Mouse (Mus musculus) R1 (cell line): ENCODE measurements around the gene Itgad.

ENCODE experiments used
- DNase-seq: peaks from one replicate; pipeline ENCODE4 v3.0.0-alpha.2; 2018; ENCODE audit warnings: low read depth, low spot score

Gene Itgad

DNA sequence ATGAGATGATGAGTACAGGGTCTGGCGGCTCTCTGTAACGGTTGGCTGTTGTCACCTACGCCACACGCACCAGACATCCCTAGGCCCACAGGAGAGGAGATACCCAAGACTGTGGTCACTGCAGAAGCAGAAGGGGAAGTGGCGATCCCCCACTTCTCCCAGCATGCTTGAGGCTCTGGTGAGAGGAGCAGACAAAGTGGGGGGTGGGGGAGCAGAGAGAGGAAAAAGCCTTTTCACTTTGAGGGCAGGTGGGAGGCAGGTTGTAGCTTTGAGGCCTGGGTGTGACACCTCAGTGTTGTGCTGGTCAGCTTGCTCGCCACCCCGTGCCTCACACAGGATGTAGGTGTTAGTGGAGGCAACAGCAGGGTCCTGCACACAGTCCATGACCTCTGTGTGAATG is 25.9 kb downstream of the Itgad start:
- no peak for DNase-seq

DNA sequence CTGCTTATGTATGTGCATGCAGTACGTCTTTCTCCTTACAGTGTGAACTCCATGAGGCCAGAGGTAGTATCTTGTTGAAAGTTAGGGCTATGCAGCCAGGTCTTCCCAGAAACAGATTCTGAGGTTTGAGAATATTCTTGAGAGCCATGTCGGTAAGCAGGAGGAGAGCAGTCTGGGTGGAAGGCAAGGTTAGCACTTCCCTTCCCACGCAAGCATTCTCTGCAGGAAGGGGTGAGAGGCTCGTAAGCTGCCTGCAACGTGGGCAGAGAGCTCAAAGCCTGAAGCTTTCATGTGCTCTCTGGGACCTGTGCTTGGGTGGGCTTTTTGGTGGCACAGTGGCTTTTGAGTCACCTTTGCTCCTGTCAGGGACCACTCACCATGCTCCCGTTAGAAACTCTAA is 26.4 kb downstream of the Itgad start:
- DNase-seq = no peak

DNA sequence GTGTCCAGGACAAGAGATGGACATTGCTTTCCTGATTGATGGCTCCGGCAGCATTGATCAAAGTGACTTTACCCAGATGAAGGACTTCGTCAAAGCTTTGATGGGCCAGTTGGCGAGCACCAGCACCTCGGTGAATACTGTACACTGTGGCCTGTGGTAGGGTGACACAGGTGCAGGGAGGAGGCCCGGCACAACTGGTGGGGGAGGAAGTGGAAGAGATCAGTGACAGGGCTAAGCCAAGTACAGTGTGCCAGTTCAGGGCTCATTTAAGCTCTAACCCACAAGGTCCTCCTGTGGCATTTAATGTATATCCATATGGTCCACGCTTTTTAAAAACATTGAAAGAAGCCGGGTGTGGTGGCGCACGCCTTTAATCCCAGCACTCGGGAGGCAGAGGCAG is 27.5 kb downstream of the Itgad start:
- DNase-seq = no peak

DNA sequence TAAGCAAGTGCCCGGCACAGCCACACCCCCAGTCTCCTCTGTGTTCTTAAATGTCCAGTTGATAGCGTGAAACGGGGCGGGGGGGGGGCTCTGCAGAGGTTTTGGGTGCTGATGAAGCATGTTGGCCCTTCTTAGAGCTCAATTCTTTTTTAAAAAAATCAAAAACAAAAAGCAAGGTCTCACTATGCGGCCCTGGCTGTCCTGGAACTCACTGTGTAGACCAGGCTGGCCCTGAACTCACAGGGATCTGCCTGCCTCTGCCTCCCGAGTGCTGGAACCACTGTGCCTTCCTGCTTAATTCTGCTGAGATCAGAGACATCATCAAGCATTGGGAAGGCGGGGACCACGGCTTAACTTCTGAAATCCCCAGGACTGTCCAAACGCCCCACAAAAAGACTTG is 47.4 kb downstream of the Itgad start:
- DNase-seq = no peak

DNA sequence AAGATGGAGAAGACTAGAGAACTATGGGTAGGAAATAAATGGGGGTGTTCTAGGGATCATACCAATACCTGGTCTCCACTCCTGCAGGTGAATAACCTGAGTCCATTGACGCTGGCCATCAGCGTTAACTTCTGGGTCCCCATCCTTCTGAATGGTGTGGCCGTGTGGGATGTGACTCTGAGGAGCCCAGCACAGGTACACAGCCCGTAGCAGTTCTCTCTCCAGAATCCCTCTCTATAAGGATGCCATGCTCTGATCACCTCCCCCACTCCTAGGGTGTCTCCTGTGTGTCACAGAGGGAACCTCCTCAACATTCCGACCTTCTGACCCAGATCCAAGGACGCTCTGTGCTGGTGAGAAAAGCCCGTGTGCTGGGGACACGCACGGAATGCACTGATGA is 48.9 kb downstream of the Itgad start:
- DNase-seq = no peak

DNA sequence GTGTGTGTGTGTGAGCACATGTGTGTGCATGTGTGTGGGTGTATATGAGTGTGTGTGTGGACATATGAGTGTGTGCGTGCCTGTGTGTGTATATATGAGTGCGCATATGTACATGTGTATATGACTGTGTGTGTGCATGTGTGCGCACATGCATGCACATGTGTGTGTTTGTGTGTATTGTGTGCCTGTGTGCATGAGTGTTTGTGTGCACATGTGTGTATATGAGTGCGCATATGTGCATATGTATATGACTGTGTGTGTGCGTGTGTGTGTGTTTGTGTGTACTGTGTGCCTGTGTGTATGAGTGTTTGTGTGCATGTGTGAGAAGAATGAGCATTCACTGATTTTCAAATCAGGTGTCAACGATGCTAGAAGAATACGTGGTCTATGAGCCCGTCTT is 50.0 kb downstream of the Itgad start:
- DNase-seq = no peak

GRCm38 (mm10) chr7:128205695-128206094 is 51.5 kb downstream of the Itgad start:
- no peak for DNase-seq

DNA sequence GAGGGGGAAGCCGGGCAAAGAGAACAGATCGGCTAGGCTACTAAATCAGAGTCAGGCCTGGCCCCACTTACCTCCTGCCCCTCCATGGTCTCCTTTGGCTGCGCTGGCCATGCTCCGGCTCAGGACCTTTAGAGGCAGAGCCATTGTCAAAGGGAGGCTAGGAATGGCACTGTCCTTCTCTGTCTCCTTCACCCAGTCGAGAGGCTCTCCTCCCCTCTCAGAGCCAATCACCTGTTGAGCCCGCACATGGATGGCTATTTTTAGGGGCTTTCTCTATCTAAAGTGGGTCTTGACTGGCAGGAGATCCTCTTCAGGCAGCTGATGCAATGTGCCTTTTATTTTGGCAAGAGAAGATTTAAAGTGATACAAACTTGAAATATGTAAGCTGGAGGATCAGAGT is 52.0 kb downstream of the Itgad start, which contains the start of gene Cox6a2:
Gene Cox6a2 (minus strand): TSS at position 236 of the 400 bp plus-strand sequence.
- DNase-seq = no peak

DNA sequence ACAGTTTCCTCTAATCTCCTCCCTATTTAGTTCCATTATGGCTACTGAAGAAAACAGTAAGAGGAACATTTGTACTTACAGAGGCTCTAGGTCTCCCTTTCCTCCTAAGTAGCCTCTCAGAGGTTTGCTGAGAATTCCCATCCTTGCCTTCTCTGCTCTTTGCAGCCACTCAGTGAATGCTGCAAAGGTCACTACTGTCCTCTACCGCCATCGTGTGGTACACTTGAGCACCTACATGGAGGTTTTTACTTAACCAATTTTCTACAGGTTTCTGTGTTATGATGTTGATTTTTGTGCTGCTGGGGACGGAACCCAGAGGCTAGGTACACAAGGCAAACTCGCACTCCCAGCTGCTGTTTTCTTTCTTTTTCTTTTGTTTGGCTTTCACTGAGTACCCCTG is 54.0 kb downstream of the Itgad start:
- DNase-seq = peak; percentile 62

DNA sequence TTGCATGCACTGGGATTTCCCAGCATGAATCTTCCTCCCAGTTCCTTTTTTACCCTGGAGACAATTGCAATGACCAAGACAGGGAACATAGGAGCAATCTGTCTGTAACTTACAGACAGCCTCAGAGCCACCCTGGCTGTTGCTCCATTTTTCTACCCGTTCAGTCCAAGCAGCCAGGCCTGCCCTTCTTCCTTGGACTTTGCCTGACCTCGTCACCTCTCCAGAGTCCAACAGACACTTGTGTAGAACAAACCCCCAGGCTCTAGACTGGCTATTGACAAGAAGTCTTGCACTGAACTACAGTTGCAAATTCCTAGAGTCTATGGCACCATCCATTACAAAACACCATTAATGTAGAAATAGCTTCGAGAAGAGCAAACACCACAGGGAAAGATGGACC is 55.6 kb downstream of the Itgad start:
- DNase-seq = no peak

GRCm38 (mm10) chr7:128219952-128220351 is 65.8 kb downstream of the Itgad start:
- no peak for DNase-seq

GRCm38 (mm10) chr7:128220936-128221335 is 66.8 kb downstream of the Itgad start:
- DNase-seq = no peak

DNA sequence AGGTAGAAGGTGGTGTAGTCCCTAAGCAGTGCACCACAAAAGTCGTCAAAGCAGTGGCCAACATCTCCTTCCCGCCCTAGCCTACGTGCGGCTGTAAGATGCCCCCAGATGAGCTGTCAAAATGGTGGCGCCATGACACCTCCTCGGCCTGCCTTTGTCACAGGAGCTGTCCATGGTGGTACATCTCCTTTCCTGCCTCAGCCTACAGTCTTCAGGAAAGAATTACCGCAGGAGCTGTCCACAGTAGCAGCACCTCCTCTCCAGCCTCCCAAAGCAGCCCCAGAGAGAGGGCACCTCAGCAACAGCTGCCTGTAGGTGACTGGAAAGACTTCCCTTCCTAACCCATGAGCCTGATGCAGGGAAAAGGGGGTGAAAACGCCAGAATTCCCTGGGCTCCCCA is 77.6 kb downstream of the Itgad start:
- DNase-seq = peak; percentile 86

- DNase-seq = no peak
These were observed 80.6 kb downstream of the Itgad start for GRCm38 (mm10) chr7:128234796-128235195.

- DNase-seq = no peak
These were observed 81.3 kb downstream of the Itgad start for GRCm38 (mm10) chr7:128235481-128235880.

DNA sequence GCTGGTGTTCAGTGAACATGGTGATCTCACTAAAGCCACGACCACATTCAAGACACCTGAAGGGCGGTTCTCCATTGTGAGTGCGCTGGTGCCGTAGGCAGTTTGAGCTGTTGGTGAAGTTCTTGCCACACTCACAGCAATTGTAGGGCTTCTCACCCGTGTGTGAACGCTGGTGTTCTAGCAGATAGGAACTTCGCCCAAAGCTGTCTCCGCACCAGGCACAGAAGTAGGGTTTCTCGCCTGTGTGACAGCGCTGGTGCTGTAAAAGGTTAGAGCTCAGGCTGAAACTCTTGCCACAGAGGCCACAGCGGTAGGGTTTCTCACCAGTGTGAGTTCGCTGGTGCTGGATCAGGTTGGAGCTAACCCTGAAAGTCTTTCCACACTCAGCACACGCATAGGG is 82.2 kb downstream of the Itgad start:
- DNase-seq = no peak

DNA sequence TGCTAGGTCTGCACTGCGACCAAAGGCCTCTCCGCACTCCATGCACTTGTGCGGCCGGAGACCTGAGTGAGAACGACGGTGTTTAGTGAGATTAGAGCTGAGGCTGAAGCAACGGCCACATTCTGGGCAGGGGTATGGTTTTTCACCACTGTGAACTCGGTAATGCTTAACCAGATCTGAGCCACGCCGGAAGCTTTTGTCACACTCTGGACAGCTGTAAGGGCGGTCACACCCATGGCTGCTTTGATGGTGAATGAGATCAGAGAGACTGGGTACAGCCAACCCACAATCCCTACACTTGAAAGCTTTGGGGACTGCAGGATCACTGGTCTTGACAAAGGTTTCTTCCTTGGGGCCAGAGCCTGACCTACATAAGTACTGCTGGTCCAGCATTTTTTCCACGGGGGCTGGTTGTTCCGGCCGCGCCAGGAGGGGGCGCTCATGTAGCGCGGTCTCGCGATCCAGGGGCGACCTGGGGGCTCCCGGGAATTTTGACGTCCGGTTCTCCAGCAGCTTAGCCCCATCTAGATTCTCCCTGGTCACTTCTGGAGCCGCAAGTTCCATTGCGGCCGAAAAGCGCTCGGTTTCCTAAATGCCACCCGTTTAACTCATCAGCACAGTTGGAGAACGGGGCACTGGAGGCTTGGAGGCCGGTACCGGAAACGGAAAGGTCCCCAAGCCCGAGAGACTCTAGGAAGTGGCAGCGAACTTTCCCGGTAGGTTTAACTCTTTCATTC is 82.8 kb downstream of the Itgad start, which contains the start of gene Armc5:
Gene Armc5 (plus strand): TSS at position 487 of the 737 bp plus-strand sequence.
- peak; percentile 78 for DNase-seq

- no peak for DNase-seq
These were observed 83.4 kb downstream of the Itgad start for GRCm38 (mm10) chr7:128237593-128237926.

GRCm38 (mm10) chr7:128237927-128238778 is 84.0 kb downstream of the Itgad start, which contains the start of gene 9130023H24Rik:
9130023H24Rik (minus strand) TSS chr7:128238031.
- DNase-seq = peak; percentile 99

DNA sequence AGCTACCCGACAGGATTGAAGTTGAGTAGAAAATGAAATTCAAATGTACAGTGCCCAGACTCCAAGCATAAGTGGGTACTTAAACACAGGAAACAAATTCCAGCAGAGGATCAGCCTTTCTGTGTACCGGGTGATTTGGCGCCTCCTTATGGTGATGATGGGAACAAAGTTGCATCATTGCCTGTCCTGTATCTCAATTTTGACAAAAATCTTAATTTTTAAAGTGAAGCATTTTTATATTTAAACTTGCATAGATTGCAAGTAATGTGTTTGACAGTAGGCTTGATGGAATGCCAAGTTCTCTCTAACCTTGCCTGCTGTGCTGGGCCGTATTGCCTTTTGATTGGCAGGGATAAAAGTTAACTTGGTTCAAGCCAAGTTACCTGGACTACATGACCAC is 84.8 kb downstream of the Itgad start:
- peak; percentile 76 for DNase-seq

DNA sequence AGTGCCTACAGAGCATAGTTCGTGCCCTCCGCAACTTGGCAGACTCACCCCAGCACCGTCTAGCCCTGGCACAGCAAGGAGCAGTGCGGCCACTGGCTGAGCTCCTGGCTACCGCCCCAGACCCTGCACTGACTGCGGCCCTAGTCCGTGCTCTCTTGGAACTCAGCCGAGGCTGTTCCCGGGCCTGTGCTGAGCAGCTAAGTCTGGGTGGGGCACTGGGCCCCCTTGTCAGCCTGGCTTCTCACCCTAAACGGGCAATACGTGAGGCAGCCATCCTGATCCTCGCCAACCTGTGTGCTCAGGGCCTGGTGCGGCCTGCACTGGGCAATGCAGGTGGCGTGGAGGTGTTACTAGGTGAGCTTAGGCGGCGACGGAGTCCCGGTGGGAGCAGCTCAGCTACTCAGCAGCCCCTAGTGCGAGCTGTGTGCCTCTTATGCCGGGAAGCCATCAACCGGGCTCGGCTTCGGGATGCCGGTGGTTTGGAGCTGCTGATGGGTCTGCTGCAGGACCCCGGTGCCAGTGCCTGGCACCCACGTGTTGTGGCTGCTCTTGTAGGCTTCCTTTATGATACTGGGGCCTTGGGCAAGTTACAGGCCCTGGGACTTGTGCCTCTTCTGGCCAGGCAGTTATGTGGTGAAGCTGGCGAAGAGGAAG is 86.1 kb downstream of the Itgad start:
- DNase-seq = no peak

DNA sequence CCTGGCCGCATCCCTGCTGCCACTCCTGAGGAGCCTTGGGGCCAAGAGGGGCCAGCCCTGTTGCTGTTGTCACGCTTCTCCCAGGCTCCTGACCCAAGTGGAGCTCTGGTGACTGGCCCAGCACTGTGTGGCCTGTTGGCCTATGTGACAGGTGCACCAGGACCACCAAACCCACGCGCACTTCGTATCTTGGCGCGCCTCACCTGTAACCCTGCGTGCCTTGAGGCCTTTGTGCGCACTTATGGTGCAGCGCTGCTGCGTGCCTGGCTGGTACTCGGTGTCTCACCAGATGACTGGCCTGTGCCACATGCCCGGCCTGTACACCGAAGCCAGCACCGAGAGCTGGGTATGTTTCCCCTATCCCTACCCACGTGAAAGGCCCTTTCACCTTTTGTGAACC is 88.2 kb downstream of the Itgad start:
- no peak for DNase-seq
